Mouse (Mus musculus): ENCODE results near the gene Camk2d. TPM values are rescaled to one million over a fixed set of nuclear protein-coding genes. Genes with fewer than 3 reads are reported as not detected.
A peak's percentile ranks its signal among the peaks of the same experiment; 100 is the strongest.

Camk2d gene
- polyA plus RNA-seq, 1 experiment from 2014 or later, result 15.4 TPM

DNA sequence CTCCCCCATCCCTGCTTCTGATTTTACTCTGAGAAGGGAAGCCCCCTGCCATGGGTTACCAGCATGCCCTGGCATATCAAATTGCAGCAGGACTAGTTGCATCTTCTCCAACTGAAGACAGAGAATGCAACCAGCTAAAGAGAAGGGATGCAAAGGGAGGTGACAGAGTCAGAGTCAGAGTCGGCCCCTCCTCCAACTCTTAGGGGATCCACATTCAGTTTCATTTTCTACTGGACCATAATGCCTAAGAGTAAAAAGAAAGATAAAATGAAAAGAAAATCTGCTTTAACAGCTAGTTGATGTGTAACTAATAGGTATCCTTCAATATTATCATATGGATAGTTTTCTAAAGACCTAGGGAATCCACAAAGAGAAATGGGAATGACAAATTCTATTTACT, 162.3 kb downstream of the Camk2d start:
- H3K9me3 ChIP-seq (ENCODE audit: control insufficient read depth, low read length), result no peaks in the 10 kb centered on the region
- DNase-seq (ENCODE audit: low spot score), result no peak
- ATAC-seq (ENCODE audit: insufficient number of reproducible peaks, low FRiP score, low TSS enrichment, low read depth), result no peak

DNA sequence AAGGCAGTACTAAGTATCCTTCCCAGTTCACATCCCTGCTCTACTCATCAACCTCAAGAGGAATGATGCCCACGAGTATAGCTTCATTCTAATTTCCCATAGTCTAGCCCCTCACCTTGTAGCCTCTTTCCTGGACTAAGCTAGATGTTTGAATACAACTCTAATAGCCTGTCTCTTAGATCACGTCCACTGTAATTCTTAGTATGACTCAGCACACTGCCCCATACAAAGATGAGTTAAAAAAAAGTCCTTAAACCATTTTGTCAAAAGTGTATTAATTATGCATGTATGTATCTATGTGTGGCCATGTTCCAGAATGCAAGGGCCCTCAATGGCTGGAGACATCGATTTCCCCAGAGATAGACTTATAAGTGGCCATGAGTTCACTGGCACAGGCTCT, 164.5 kb downstream of the Camk2d start:
- H3K4me1 ChIP-seq (ENCODE audit: control insufficient read depth, insufficient read depth, low read length), result no peaks in the 10 kb centered on the region
- WGBS, result 87% methylated on average over 3 of the region's 3 CpGs
- no peak for ATAC-seq (ENCODE audit: insufficient number of reproducible peaks, low FRiP score, low TSS enrichment, low read depth)

More for the DNA sequence above, 162.3 kb downstream of the Camk2d start:
- no peak overlapping the region for H3K9ac ChIP-seq (ENCODE audit: low read length)
- no peak overlapping the region for H3K4me2 ChIP-seq (ENCODE audit: low read depth, severe bottlenecking)
- H3K4me3 ChIP-seq (ENCODE audit: low read depth, low read length), result no peak overlapping the region
- WGBS, result 87% methylated on average over 1 of the region's 1 CpGs
- H3K27me3 ChIP-seq (ENCODE audit: control insufficient read depth, insufficient read depth, low read length), result no peaks in the 10 kb centered on the region
- no peaks in the 10 kb centered on the region for H3K4me1 ChIP-seq (ENCODE audit: control insufficient read depth, insufficient read depth, low read length)
- no peaks in the 10 kb centered on the region for H3K36me3 ChIP-seq (ENCODE audit: control insufficient read depth, insufficient read depth, low read length)
- H3K27ac ChIP-seq (replicated peaks; ENCODE audit: low read depth, low read length), result no peak overlapping the region

DNA sequence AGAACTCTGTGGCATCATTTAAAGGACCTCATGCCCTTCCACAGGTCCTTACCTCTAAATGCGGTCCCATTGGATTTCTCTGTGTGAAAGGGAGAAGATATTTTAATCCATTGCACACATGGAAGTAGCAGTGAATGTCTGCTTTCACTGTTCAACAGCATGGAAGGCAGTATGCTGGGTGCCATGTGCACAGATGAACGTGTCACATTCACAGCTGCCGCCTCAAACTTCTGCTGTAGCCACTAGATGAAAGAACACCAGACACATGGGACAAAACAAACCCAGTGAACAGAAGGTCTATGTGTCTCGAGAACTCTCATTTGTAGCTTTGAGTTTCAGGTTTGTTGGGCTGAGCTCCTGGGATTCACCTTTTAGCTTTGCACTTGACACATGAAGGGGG, 168.6 kb downstream of the Camk2d start:
- H3K9ac ChIP-seq (ENCODE audit: low read length), result no peak overlapping the region
- no peak overlapping the region for H3K4me2 ChIP-seq (ENCODE audit: low read depth, severe bottlenecking)
- no peak for DNase-seq (ENCODE audit: low spot score)
- 90% methylated on average over 4 of the region's 4 CpGs for WGBS
- no peaks in the 10 kb centered on the region for H3K9me3 ChIP-seq (ENCODE audit: control insufficient read depth, low read length)
- H3K4me1 ChIP-seq (ENCODE audit: control insufficient read depth, insufficient read depth, low read length), result no peaks in the 10 kb centered on the region
- H3K27ac ChIP-seq (replicated peaks; ENCODE audit: low read depth, low read length), result no peak overlapping the region
- no peaks in the 10 kb centered on the region for H3K36me3 ChIP-seq (ENCODE audit: control insufficient read depth, insufficient read depth, low read length)
- no peak for ATAC-seq (ENCODE audit: insufficient number of reproducible peaks, low FRiP score, low TSS enrichment, low read depth)
- H3K27me3 ChIP-seq (ENCODE audit: control insufficient read depth, insufficient read depth, low read length), result no peaks in the 10 kb centered on the region
- H3K4me3 ChIP-seq (ENCODE audit: low read depth, low read length), result no peak overlapping the region

More for the DNA sequence above, 164.5 kb downstream of the Camk2d start:
- H3K36me3 ChIP-seq (ENCODE audit: control insufficient read depth, insufficient read depth, low read length), result no peaks in the 10 kb centered on the region
- no peak overlapping the region for H3K27ac ChIP-seq (replicated peaks; ENCODE audit: low read depth, low read length)
- no peak overlapping the region for H3K9ac ChIP-seq (ENCODE audit: low read length)
- no peaks in the 10 kb centered on the region for H3K27me3 ChIP-seq (ENCODE audit: control insufficient read depth, insufficient read depth, low read length)
- no peaks in the 10 kb centered on the region for H3K9me3 ChIP-seq (ENCODE audit: control insufficient read depth, low read length)
- no peak overlapping the region for H3K4me2 ChIP-seq (ENCODE audit: low read depth, severe bottlenecking)
- DNase-seq (ENCODE audit: low spot score), result no peak
- no peak overlapping the region for H3K4me3 ChIP-seq (ENCODE audit: low read depth, low read length)

DNA sequence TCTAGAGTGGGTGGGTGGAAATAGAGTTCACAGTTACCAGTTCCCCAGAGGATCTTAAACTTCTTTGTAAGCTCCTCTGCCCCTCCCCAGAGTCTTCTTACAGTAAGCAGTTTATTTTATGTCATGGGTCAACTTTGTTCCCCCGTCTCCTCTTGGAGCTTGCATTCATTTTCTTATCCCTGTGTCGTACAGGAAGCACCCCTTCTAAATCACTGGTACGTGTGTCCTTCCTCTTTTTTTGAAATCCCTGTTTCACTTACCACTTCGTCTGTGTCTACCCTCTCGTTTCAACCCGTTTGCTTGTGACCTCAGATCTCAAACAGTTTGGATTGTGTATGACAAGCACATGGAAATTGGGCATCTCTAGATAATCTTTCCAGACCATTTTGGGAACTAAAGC, 174.0 kb downstream of the Camk2d start:
- DNase-seq (ENCODE audit: low spot score) (no peak), ATAC-seq (ENCODE audit: insufficient number of reproducible peaks, low FRiP score, low TSS enrichment, low read depth) (no peak)
- Histone ChIP-seq H3K9me3 (ENCODE audit: control insufficient read depth, low read length) (no peaks in the 10 kb centered on the region), H3K27me3 (ENCODE audit: control insufficient read depth, insufficient read depth, low read length) (no peaks in the 10 kb centered on the region), H3K4me3 (ENCODE audit: low read depth, low read length) (no peak overlapping the region), H3K27ac (replicated peaks; ENCODE audit: low read depth, low read length) (no peak overlapping the region), H3K4me1 (ENCODE audit: control insufficient read depth, insufficient read depth, low read length) (no peaks in the 10 kb centered on the region), H3K36me3 (ENCODE audit: control insufficient read depth, insufficient read depth, low read length) (no peaks in the 10 kb centered on the region), H3K9ac (ENCODE audit: low read length) (no peak overlapping the region), H3K4me2 (ENCODE audit: low read depth, severe bottlenecking) (no peak overlapping the region)
- WGBS, result 49% methylated on average over 6 of the region's 6 CpGs

DNA sequence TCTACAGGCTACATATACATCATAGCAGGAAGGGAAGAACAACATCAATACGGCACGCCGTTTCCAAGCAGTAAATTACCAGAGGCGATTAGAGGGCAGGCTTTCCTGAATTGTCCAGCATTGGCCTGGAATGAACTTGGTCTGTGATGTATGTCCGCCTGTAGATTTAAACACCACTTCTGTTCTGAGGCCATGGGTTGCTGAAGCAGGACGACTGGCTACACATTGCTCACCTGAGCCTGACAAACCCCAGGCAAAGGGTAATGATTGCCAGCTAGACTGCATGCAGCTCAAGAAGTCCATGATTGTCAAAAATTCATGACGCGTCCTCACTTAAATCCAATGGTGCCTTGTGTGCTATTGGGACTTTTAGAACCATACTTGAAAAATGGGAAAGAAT, 174.9 kb downstream of the Camk2d start:
- no peaks in the 10 kb centered on the region for H3K9me3 ChIP-seq (ENCODE audit: control insufficient read depth, low read length)
- no peak overlapping the region for H3K4me3 ChIP-seq (ENCODE audit: low read depth, low read length)
- no peak overlapping the region for H3K27ac ChIP-seq (replicated peaks; ENCODE audit: low read depth, low read length)
- no peaks in the 10 kb centered on the region for H3K27me3 ChIP-seq (ENCODE audit: control insufficient read depth, insufficient read depth, low read length)
- DNase-seq (ENCODE audit: low spot score) (no peak), ATAC-seq (ENCODE audit: insufficient number of reproducible peaks, low FRiP score, low TSS enrichment, low read depth) (no peak)
- no peaks in the 10 kb centered on the region for H3K36me3 ChIP-seq (ENCODE audit: control insufficient read depth, insufficient read depth, low read length)
- H3K4me2 ChIP-seq (ENCODE audit: low read depth, severe bottlenecking), result no peak overlapping the region
- WGBS, result 50% methylated on average over 8 of the region's 8 CpGs
- H3K9ac ChIP-seq (ENCODE audit: low read length), result no peak overlapping the region
- no peaks in the 10 kb centered on the region for H3K4me1 ChIP-seq (ENCODE audit: control insufficient read depth, insufficient read depth, low read length)

DNA sequence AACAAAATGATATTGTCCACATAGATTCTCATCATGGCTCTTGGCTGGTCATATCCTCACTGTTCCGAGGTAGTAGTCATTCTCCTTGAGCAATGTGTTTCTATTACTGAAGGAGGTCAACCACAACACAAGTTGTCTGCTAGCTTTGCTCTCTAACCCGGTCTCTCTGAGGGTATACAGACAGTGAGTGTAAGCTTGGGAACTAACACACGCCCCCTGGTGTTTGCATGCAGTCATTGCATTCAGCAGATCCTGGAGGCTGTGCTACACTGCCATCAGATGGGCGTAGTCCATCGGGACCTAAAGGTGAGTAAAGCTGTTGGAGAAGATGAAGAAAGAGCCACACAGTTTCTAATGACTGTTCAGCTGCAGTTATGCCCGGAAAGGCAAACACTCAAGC, 175.4 kb downstream of the Camk2d start:
- Histone ChIP-seq H3K4me2 (ENCODE audit: low read depth, severe bottlenecking) (no peak overlapping the region), H3K9ac (ENCODE audit: low read length) (no peak overlapping the region), H3K9me3 (ENCODE audit: control insufficient read depth, low read length) (no peaks in the 10 kb centered on the region), H3K4me1 (ENCODE audit: control insufficient read depth, insufficient read depth, low read length) (no peaks in the 10 kb centered on the region), H3K27me3 (ENCODE audit: control insufficient read depth, insufficient read depth, low read length) (no peaks in the 10 kb centered on the region), H3K4me3 (ENCODE audit: low read depth, low read length) (no peak overlapping the region), H3K27ac (replicated peaks; ENCODE audit: low read depth, low read length) (no peak overlapping the region), H3K36me3 (ENCODE audit: control insufficient read depth, insufficient read depth, low read length) (no peaks in the 10 kb centered on the region)
- WGBS, result 34% methylated on average over 6 of the region's 6 CpGs
- DNase-seq (ENCODE audit: low spot score) (peak; percentile 83), ATAC-seq (ENCODE audit: insufficient number of reproducible peaks, low FRiP score, low TSS enrichment, low read depth) (peak; percentile 92)

DNA sequence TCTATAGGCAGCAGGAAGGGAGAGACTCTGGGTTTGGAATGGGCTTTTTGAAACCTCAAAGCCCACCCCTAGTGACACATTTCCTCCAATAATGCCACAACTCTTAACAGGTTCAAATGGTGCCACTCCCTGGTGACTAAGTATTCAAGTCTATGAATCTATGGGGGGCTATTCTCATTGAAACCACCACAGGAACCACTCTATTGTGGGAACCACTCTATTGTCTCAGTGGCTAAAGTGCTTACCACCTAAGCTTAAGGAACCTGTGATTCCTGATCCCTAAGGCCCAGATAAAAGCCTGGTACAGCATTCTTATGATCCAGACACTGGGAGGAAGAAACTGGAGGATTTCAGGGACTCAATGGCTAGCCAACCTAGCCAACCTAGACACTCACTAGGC, 179.9 kb downstream of the Camk2d start:
- Histone ChIP-seq H3K27me3 (ENCODE audit: control insufficient read depth, insufficient read depth, low read length) (no peaks in the 10 kb centered on the region), H3K4me2 (ENCODE audit: low read depth, severe bottlenecking) (no peak overlapping the region), H3K4me1 (ENCODE audit: control insufficient read depth, insufficient read depth, low read length) (no peaks in the 10 kb centered on the region), H3K9ac (ENCODE audit: low read length) (no peak overlapping the region), H3K36me3 (ENCODE audit: control insufficient read depth, insufficient read depth, low read length) (no peaks in the 10 kb centered on the region), H3K4me3 (ENCODE audit: low read depth, low read length) (no peak overlapping the region), H3K9me3 (ENCODE audit: control insufficient read depth, low read length) (no peaks in the 10 kb centered on the region), H3K27ac (replicated peaks; ENCODE audit: low read depth, low read length) (no peak overlapping the region)
- DNase-seq (ENCODE audit: low spot score), result no peak
- ATAC-seq (ENCODE audit: insufficient number of reproducible peaks, low FRiP score, low TSS enrichment, low read depth), result no peak

DNA sequence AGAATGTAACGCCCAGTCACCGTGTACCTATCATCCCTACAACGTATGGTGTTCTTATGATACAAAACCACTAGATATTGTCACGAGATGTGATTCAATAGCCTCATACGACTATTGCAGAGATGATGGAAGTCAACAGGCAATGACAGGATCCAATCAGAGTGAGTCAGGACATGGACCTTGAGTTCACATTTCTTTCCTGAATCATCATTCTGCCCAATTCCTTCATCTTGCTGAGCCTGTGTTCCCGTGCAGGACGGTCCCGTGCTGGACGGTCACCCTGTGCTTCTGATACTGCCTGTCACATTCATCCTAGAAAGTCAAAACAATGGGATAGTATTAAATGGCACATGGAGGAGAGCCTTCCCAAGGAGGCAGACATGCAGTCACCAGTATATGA, 181.0 kb downstream of the Camk2d start:
- Histone ChIP-seq H3K27ac (replicated peaks; ENCODE audit: low read depth, low read length) (no peak overlapping the region), H3K27me3 (ENCODE audit: control insufficient read depth, insufficient read depth, low read length) (no peaks in the 10 kb centered on the region), H3K4me3 (ENCODE audit: low read depth, low read length) (no peak overlapping the region), H3K36me3 (ENCODE audit: control insufficient read depth, insufficient read depth, low read length) (no peaks in the 10 kb centered on the region), H3K4me2 (ENCODE audit: low read depth, severe bottlenecking) (no peak overlapping the region), H3K4me1 (ENCODE audit: control insufficient read depth, insufficient read depth, low read length) (no peaks in the 10 kb centered on the region), H3K9me3 (ENCODE audit: control insufficient read depth, low read length) (no peaks in the 10 kb centered on the region), H3K9ac (ENCODE audit: low read length) (no peak overlapping the region)
- no peak for DNase-seq (ENCODE audit: low spot score)
- no peak for ATAC-seq (ENCODE audit: insufficient number of reproducible peaks, low FRiP score, low TSS enrichment, low read depth)
- 95% methylated on average over 9 of the region's 9 CpGs for WGBS

DNA sequence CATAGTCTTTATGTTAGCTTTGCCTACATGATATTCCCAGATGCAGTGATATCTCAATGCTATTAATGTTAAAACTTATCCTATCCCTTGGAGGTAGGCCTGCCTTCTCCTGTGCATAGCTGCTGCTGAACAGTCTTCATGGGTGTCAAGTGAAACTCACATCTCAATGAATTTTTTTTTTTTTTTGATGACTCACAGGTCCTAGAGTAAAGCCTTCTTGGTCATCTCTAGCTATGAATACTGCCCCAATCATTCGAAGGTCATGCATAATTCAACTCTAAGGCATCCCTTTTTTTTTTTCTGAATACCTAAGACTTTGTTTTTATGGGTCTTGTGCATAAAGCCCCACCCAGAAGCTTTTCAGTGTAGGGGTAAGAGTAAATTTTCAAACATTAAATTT, 181.8 kb downstream of the Camk2d start:
- 95% methylated on average over 1 of the region's 1 CpGs for WGBS
- no peaks in the 10 kb centered on the region for H3K9me3 ChIP-seq (ENCODE audit: control insufficient read depth, low read length)
- no peak for ATAC-seq (ENCODE audit: insufficient number of reproducible peaks, low FRiP score, low TSS enrichment, low read depth)
- no peak overlapping the region for H3K4me3 ChIP-seq (ENCODE audit: low read depth, low read length)
- no peak for DNase-seq (ENCODE audit: low spot score)
- no peak overlapping the region for H3K27ac ChIP-seq (replicated peaks; ENCODE audit: low read depth, low read length)
- H3K36me3 ChIP-seq (ENCODE audit: control insufficient read depth, insufficient read depth, low read length), result no peaks in the 10 kb centered on the region
- no peaks in the 10 kb centered on the region for H3K27me3 ChIP-seq (ENCODE audit: control insufficient read depth, insufficient read depth, low read length)
- no peak overlapping the region for H3K9ac ChIP-seq (ENCODE audit: low read length)
- no peak overlapping the region for H3K4me2 ChIP-seq (ENCODE audit: low read depth, severe bottlenecking)
- H3K4me1 ChIP-seq (ENCODE audit: control insufficient read depth, insufficient read depth, low read length), result no peaks in the 10 kb centered on the region
